Mouse (Mus musculus) forebrain, embryonic 15.5 days (tissue): ENCODE data around the gene Asgr1. TPM values are rescaled to one million over a fixed set of nuclear protein-coding genes. Genes with fewer than 3 reads are reported as not detected.
A peak's percentile ranks its signal among the peaks of the same experiment; 100 is the strongest.

ENCODE experiments used
- ATAC-seq: fragments of 200-750 bp; cut with Nextera tagmentation; replicated peaks from 2 replicates; pipeline ENCODE4 v1.8.0; 2017; ENCODE audit warnings: mild to moderate bottlenecking, moderate TSS enrichment, moderate library complexity
- H3K27ac ChIP-seq: fragments of 300-500 bp; sonication (generic); replicated peaks from 2 replicates; pipeline ENCODE4 v1.5.1; 2015; ENCODE audit warnings: mild to moderate bottlenecking, inconsistent platforms
- H3K27me3 ChIP-seq: fragments of 300-500 bp; sonication (generic); 2 replicates; pipeline ENCODE4 v1.6.1; 2015; ENCODE audit warnings: inconsistent platforms
- H3K36me3 ChIP-seq: fragments of 300-500 bp; sonication (generic); 2 replicates; pipeline ENCODE4 v1.6.1; 2015; ENCODE audit warnings: mild to moderate bottlenecking, inconsistent platforms
- H3K4me1 ChIP-seq: fragments of 300-500 bp; sonication (generic); 2 replicates; pipeline ENCODE4 v1.6.1; 2015; ENCODE audit warnings: inconsistent platforms
- H3K4me2 ChIP-seq: fragments of 300-500 bp; sonication (generic); replicated peaks from 2 replicates; pipeline ENCODE4 v1.6.1; 2015; ENCODE audit warnings: mild to moderate bottlenecking, inconsistent platforms
- H3K4me3 ChIP-seq: fragments of 300-500 bp; sonication (generic); 2 replicates; pipeline ENCODE4 v1.5.1; 2015; ENCODE audit warnings: mild to moderate bottlenecking, inconsistent platforms
- H3K9ac ChIP-seq: fragments of 300-500 bp; sonication (generic); replicated peaks from 2 replicates; pipeline ENCODE4 v1.6.1; 2015; ENCODE audit warnings: mild to moderate bottlenecking, inconsistent platforms
- H3K9me3 ChIP-seq: fragments of 300-500 bp; sonication (generic); 2 replicates; pipeline ENCODE4 v1.6.1; 2016; ENCODE audit warnings: inconsistent platforms
- WGBS: fragments of 180-500 bp; shearing (Covaris S2); methylation state at CpG from one replicate; pipeline ENCODE4 v1.1.7; 2015; ENCODE audit warnings: mixed read lengths; 5-methylcytosine and 5-hydroxymethylcytosine counted together
- polyA plus RNA-seq: library from polyadenylated mRNA; unstranded; fragments of >200 nt; fragmentation: Nextera tagmentation; extraction: Ambion mirVana; gene quantifications from 2 replicates; pipeline ENCODE4 v1.2.1, GENCODE M21; 2015

The Asgr1 gene
- polyA plus RNA-seq, 1 experiment from 2014 or later: 2.0 TPM

DNA sequence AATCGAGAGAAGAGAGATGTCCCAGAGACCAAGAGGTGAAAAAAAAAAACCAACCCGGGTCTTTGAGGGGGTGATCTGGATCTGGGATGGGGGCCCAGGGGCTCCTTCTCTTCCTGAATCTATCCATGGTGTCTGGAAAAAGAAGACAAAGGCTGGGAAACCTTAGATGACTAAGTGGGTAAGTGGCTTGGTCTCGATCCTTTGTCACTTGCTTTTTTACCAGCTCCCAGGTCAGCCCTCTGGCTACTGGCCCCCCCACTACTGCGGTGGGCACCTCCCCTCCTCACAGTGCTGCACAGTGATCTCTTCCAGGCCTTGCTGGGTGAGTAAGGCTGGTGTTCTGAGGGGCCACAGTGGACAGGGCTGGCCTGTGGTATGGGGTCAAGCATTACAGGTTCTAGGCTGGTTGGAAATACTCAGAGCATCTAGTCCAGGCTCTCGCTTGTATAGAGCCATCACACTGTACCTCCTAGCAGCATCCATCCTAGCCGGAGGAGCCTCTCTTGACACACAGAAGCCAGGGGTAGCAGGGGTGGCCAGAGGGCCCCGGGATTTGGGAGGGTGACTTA lies 36.6 kb upstream of the Asgr1 start:
- Histone ChIP-seq H3K4me3 (peak overlapping the region; percentile 65; the same call in 1 of the 2 replicates), H3K9me3 (no peaks in the 10 kb centered on the region), H3K36me3 (peaks cover 8% of the 10 kb centered on the region), H3K4me1 (peaks cover 58% of the 10 kb centered on the region), H3K27me3 (no peaks in the 10 kb centered on the region), H3K27ac (peak overlapping the region; percentile 96), H3K4me2 (peak overlapping the region; percentile 63), H3K9ac (peak overlapping the region; percentile 82)
- no peak for ATAC-seq
- WGBS: 23% methylated on average over 7 of the region's 7 CpGs

DNA sequence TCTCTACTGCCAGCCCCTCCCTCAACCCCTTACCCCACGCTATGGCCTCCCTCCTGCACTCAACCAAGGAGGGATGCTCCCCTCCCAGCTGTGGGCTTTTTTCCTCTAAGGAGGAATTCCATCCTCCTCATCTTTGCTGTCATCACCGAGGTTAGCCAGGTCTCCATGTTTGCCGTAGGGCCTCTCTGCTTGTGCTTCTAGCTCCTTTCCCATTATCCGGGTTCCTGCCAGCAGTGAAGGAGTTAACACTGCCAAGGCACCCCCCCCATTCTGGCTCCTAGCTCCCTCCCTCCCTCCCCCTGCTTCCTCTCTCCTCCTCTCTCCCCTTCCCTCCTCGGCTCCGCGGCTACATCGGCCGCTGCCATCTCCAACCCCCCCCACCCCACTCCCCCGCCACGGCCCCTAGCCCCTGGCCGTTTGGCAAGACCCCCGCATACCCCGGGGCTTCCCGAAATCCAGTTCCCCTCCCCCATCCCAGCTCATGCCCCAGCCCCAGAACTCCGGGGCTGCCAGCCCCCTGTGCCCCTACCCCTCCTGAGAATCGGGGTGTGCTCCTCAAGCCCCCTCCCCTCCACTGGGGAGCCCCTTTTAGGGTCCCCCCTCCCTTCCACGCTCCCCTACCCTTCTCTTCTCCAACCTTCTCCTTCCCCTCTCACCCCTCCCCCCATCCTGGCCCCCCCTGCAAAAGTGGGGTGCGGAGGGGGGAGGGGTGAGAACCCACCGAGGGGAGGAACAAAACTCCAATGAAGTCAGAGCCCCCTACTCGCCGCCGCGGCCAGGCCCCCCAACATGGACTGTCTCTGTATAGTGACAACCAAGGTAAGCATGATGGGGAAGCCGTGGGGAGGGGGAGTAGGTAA lies 35.5 kb upstream of the Asgr1 start:
- no peaks in the 10 kb centered on the region for H3K9me3 ChIP-seq
- H3K4me3 ChIP-seq: peak overlapping the region; percentile 65
- H3K9ac ChIP-seq: peak overlapping the region; percentile 82
- ATAC-seq: no peak
- H3K4me2 ChIP-seq: peak overlapping the region; percentile 63
- H3K4me1 ChIP-seq: peaks cover 69% of the 10 kb centered on the region
- no peaks in the 10 kb centered on the region for H3K27me3 ChIP-seq
- H3K27ac ChIP-seq: peak overlapping the region; percentile 96
- WGBS: 0% methylated on average over 24 of the region's 25 CpGs
- no peaks in the 10 kb centered on the region for H3K36me3 ChIP-seq

DNA sequence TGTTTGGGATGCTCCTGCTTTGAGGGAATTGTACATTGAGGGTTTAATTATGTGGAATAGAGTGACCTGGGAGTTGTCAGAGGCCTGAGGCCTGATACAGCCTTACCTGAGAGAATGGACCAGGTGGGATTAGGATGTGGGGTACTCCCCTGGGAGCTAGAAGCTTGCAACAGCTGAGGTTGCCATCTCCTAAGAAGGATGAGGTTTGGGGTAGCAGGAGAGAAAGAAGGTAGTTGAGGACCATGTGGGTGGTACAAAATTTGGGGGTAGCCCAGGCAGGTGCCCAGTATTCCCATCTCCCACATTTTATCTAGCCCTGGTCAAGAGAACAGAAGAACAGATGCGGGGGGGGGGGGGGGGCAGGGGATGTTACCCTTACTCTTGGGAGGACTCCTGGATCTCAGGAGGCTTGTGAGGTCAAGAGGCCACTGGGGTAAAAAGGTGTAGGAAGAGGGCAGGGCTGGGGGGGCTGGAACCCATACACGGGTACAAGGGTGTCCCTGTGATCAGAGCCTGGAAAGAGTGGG lies 34.3 kb upstream of the Asgr1 start:
- Histone ChIP-seq H3K4me1 (peaks cover 74% of the 10 kb centered on the region), H3K9me3 (no peaks in the 10 kb centered on the region), H3K9ac (peak overlapping the region; percentile 82), H3K36me3 (no peaks in the 10 kb centered on the region), H3K27ac (peak overlapping the region; percentile 96), H3K27me3 (no peaks in the 10 kb centered on the region), H3K4me2 (peak overlapping the region; percentile 63), H3K4me3 (peak overlapping the region; percentile 65)
- no peak for ATAC-seq
- 11% methylated on average over 2 of the region's 2 CpGs for WGBS

DNA sequence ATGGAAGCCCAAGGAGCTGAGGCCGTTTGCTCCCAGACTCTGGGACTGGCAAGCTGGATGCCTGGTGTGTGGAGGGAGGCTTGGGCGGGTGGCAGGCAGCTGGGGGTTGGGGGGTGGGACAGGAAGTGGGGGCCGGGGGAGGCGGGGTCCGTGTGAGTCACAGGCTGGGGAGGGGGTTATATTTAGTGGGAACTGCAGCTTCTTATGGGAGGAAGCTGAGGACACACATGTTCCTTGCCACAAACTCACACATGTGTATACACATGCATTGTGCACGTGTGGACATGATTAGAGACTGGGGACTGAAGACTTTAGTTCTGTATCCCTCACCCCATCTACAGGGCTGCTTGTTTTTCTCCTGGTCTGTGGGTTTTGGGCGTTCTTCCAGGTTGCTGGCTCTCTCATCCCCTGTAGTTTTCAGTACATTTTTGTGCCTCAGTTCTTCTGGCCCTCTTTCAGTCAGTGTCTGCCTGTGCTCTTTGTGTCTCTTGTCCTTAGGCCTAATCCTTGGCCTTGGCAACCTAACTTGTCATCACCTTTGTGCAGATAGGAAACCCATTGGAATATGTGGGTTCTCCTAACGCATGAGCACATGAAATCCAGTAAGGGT lies 33.8 kb upstream of the Asgr1 start:
- H3K9ac ChIP-seq: peak overlapping the region; percentile 82
- H3K9me3 ChIP-seq: no peaks in the 10 kb centered on the region
- peak overlapping the region; percentile 65 for H3K4me3 ChIP-seq
- no peaks in the 10 kb centered on the region for H3K27me3 ChIP-seq
- peaks cover 70% of the 10 kb centered on the region for H3K4me1 ChIP-seq
- H3K36me3 ChIP-seq: no peaks in the 10 kb centered on the region
- peak overlapping the region; percentile 63 for H3K4me2 ChIP-seq
- no peak for ATAC-seq
- H3K27ac ChIP-seq: peak overlapping the region; percentile 96
- WGBS: 8% methylated on average over 8 of the region's 8 CpGs

DNA sequence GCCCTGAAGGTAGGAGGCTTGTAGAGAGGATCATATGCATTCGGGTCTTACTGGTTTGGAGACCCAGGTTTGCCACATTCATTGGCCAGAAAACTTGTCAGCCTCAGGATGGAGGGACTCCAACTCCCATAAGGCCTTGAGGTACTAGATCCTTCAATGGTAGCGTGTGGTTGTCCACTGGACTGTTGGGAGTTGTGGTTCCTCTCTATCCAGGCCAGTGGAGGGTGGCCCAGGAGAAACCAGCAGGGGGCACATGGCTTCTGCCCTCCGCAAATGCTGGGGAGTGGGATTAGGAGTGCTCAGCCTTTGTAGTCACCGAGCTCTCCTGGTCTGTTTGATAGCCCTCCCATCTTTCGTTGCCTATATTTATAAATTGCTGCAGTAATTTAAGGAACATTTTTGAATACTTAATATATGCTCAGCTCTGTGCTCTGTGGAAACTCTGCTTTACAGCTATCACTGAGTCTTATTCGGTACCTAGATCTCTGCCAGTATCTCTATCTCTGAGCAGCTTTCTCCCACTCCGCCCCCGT lies 33.1 kb upstream of the Asgr1 start:
- ATAC-seq: peak; percentile 81
- peak overlapping the region; percentile 63 for H3K4me2 ChIP-seq
- H3K4me3 ChIP-seq: peak overlapping the region; percentile 65
- peak overlapping the region; percentile 82 for H3K9ac ChIP-seq
- WGBS: under 1% methylated on average over 8 of the region's 8 CpGs
- peaks cover 70% of the 10 kb centered on the region for H3K4me1 ChIP-seq
- no peaks in the 10 kb centered on the region for H3K9me3 ChIP-seq
- no peaks in the 10 kb centered on the region for H3K27me3 ChIP-seq
- H3K36me3 ChIP-seq: no peaks in the 10 kb centered on the region
- peak overlapping the region; percentile 96 for H3K27ac ChIP-seq

DNA sequence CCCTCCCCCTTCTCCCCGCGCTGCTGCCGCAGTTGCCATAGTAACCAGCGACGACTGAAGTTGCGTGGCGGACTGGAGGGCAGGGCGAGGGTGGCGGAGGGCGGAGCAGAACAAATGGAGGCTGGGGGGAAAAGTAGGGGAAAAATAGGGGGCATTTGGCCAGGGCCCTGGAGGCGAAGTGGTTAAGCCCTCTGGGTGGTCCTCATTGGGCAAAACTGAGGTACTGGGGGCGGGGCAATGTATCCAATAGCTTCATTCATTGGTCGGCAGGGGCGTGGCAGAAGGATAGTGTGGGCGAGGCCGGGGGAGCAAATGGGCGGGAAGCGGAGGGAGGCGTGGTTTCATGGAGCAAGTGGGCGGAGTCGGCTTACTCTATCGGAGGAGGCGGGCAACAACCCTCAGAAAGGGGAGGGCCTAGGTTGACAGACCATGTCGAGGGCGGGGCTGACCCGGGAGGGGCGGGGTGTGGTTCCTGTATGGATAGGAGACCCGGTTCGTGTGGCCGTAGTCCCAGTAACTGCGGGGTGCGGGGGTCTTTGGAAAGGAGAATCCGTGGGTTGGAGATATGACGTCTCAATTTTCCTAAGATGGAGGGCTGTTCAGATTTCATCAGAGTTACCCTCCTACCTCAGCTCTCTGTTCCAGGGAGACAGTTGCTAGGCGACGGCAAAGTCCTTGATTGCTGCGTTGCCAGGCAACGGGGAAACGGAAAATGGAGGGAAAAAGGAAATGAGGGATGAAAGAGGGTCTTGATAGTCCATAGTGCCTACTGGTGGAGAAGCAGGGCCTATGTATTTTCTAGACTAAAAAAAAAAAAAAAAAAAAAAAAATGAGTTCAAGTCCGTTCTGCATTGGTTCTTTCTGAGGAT lies 32.4 kb upstream of the Asgr1 start:
- H3K9me3 ChIP-seq: no peaks in the 10 kb centered on the region
- H3K4me1 ChIP-seq: peaks cover 77% of the 10 kb centered on the region
- peak overlapping the region; percentile 65 for H3K4me3 ChIP-seq
- H3K27ac ChIP-seq: peak overlapping the region; percentile 96
- H3K9ac ChIP-seq: peak overlapping the region; percentile 82
- H3K36me3 ChIP-seq: no peaks in the 10 kb centered on the region
- peak overlapping the region; percentile 63 for H3K4me2 ChIP-seq
- H3K27me3 ChIP-seq: no peaks in the 10 kb centered on the region
- ATAC-seq: peak; percentile 66
- under 1% methylated on average over 40 of the region's 40 CpGs for WGBS

DNA sequence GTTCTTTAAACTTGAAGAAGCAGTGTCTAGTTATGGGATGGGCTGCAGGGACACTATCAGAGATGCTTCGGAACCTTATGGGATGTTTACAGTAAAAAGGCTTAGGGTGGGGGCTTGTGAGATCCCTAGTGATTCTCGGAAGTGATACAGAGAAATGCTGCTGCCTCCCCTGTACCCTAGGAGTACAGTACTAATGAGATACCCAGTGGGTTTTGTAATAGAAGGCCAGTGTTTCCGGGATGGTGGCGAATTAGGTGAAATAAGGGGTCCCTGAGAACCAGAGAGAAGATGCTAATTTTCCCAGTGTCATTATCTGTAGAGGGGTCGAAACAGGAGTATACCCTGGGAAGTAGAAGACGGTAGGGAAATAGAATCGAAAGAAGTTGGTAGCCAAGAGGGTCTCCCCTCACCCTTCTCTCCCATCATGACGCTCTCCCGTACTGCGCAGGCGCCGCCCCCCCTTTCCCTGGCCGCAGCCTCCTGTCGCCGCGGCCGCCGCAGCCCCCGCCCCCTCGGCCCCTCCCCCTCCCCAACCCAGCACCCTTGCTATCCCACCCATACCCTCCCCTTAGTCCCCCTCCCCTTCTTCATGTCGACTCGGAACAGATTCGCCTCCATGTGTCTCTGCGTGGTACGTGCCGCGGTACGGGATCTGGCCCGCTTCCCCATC lies 30.3 kb upstream of the Asgr1 start:
- Histone ChIP-seq H3K27me3 (no peaks in the 10 kb centered on the region), H3K4me2 (peak overlapping the region; percentile 60), H3K4me3 (peak overlapping the region; percentile 39), H3K9ac (peak overlapping the region; percentile 49), H3K27ac (peak overlapping the region; percentile 38), H3K36me3 (no peaks in the 10 kb centered on the region), H3K4me1 (peaks cover 85% of the 10 kb centered on the region), H3K9me3 (no peaks in the 10 kb centered on the region)
- WGBS: 5% methylated on average over 26 of the region's 29 CpGs
- no peak for ATAC-seq

DNA sequence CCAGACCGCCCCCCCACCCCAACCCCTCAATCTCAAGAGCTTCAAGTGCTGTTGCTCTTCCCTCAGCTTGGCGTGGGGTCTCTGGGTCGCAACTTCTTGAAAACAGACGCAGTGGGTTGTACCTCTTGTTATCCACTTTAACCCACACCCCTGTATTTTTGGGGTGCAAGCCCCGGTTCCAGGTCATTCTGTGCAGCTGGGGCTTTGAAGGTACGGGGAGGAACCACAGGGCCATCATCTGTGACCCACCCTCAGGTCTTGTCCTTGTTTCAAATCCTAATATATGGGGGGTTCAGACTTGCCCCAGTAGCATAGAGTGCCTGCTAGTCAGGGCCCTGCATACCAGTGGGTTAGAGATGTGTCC lies 29.8 kb upstream of the Asgr1 start:
- Histone ChIP-seq H3K9ac (peak overlapping the region; percentile 49), H3K27ac (peak overlapping the region; percentile 38), H3K4me1 (peaks cover 84% of the 10 kb centered on the region), H3K27me3 (no peaks in the 10 kb centered on the region), H3K36me3 (no peaks in the 10 kb centered on the region), H3K4me2 (peak overlapping the region; percentile 60), H3K9me3 (no peaks in the 10 kb centered on the region), H3K4me3 (peak overlapping the region; percentile 39)
- ATAC-seq: no peak
- 12% methylated on average over 6 of the region's 6 CpGs for WGBS

DNA sequence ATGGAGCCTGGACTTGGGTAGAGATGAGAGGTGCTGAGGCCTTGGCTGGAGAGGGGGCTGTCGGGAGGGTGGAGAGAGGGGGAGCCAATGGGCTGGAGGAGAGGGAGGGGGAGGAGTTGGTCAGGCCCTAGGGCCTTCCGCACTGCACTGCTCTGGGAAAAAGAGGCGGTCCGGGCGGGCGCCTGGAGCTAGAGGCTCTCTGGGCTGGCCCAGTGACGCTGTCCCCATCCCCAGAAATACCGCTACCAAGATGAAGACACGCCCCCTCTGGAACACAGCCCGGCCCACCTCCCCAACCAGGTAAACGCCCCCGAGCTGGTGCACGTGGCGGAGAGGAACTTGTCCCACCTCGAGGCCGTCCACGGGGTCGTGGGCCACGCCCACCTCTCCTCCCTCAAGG lies 27.2 kb upstream of the Asgr1 start:
- Histone ChIP-seq H3K4me2 (peak overlapping the region; percentile 48), H3K9me3 (no peaks in the 10 kb centered on the region), H3K4me1 (peaks cover 87% of the 10 kb centered on the region), H3K27ac (peak overlapping the region; percentile 95), H3K4me3 (peak overlapping the region; percentile 11), H3K9ac (0 out of 2 replicates have a peak overlapping the region, but pooled peaks have one; percentile 0), H3K36me3 (peaks cover 10% of the 10 kb centered on the region), H3K27me3 (no peaks in the 10 kb centered on the region)
- WGBS: 2% methylated on average over 19 of the region's 19 CpGs
- no peak for ATAC-seq

DNA sequence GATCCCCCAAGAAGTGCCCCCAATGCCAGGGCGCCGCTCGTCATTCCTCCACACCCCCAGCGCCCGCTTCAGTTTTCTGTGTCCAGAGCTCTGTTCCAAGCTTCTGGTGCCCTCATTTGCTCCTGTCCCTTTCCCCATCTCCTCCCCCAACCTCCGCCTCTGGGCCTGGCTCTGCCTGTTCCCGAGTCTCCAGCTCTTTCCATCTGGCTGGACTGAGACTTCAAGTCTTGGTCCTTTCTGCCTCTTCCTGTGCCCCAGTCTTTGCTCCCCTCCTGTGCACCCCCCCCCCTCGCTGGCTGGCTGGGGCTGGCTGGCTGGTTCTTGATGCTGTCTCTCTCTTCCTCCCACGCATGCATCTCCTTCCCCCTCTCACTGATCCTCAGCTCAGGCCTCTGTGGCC lies 26.5 kb upstream of the Asgr1 start:
- peaks cover 81% of the 10 kb centered on the region for H3K4me1 ChIP-seq
- H3K4me2 ChIP-seq: peak overlapping the region; percentile 48
- no peaks in the 10 kb centered on the region for H3K9me3 ChIP-seq
- H3K27ac ChIP-seq: peak overlapping the region; percentile 95
- ATAC-seq: no peak
- no peaks in the 10 kb centered on the region for H3K27me3 ChIP-seq
- 30% methylated on average over 9 of the region's 9 CpGs for WGBS
- H3K36me3 ChIP-seq: peaks cover 17% of the 10 kb centered on the region
- peak overlapping the region; percentile 27 for H3K9ac ChIP-seq
- no peak overlapping the region for H3K4me3 ChIP-seq
